Mouse (Mus musculus): Measurements from ENCODE around the gene Spaca5. TPM values are rescaled to one million over a fixed set of nuclear protein-coding genes. Genes with fewer than 3 reads are reported as not detected.

Spaca5 gene
- not detected in 2 replicates for polyA plus RNA-seq (2014; fragmentation: Nextera tagmentation; extraction: Ambion mirVana)

GRCm38 (mm10) chrX:21068106-21068505, at the start of gene Spaca5:
Spaca5 (plus strand) TSS chrX:21068406.
- H3K9ac ChIP-seq (ENCODE audit: low read depth, low read length) = no peak within 1 kb of the TSS
- no peak for ATAC-seq (ENCODE audit: low FRiP score, low TSS enrichment)
- no peaks in the 10 kb centered on the region for H3K36me3 ChIP-seq (ENCODE audit: control insufficient read depth, insufficient read depth, low read length)
- no peak within 1 kb of the TSS for H3K4me2 ChIP-seq (replicated peaks; ENCODE audit: low read depth, low read length)
- H3K27me3 ChIP-seq (ENCODE audit: control insufficient read depth, insufficient read depth, low read length) = no peaks in the 10 kb centered on the region
- H3K4me3 ChIP-seq (ENCODE audit: low read length) = no peak within 1 kb of the TSS
- no peaks in the 10 kb centered on the region for H3K9me3 ChIP-seq (ENCODE audit: control insufficient read depth, low read length)
- no peak within 1 kb of the TSS for H3K27ac ChIP-seq (ENCODE audit: low read depth, low read length)
- H3K4me1 ChIP-seq (ENCODE audit: control insufficient read depth, insufficient read depth, low read length) = no peaks in the 10 kb centered on the region

GRCm38 (mm10) chrX:21061460-21061859, 6.7 kb upstream of the Spaca5 start:
- peak; percentile 57; the same call in 1 of the 2 replicates for ATAC-seq (ENCODE audit: low FRiP score, low TSS enrichment)

GRCm38 (mm10) chrX:21061866-21062543, 6.2 kb upstream of the Spaca5 start, which contains the start of gene Zfp182:
Zfp182 (minus strand) TSS chrX:21062316.
- 26% methylated on average over 25 of the region's 25 CpGs for WGBS
- Histone ChIP-seq H3K4me1 (ENCODE audit: control insufficient read depth, insufficient read depth, low read length) (no peaks in the 10 kb centered on the region), H3K9me3 (ENCODE audit: control insufficient read depth, low read length) (no peaks in the 10 kb centered on the region), H3K27ac (ENCODE audit: low read depth, low read length) (no peak within 1 kb of the TSS), H3K4me2 (replicated peaks; ENCODE audit: low read depth, low read length) (peak within 1 kb of the TSS; percentile 38), H3K9ac (ENCODE audit: low read depth, low read length) (peak within 1 kb of the TSS; percentile 51; the same call in 1 of the 2 replicates), H3K36me3 (ENCODE audit: control insufficient read depth, insufficient read depth, low read length) (no peaks in the 10 kb centered on the region), H3K4me3 (ENCODE audit: low read length) (peak within 1 kb of the TSS; percentile 50), H3K27me3 (ENCODE audit: control insufficient read depth, insufficient read depth, low read length) (no peaks in the 10 kb centered on the region)
- peak; percentile 99 for ATAC-seq (ENCODE audit: low FRiP score, low TSS enrichment)

More at GRCm38 (mm10) chrX:21061460-21061859, 6.7 kb upstream of the Spaca5 start:
- peak overlapping the region; percentile 50 for H3K4me3 ChIP-seq (ENCODE audit: low read length)
- H3K27me3 ChIP-seq (ENCODE audit: control insufficient read depth, insufficient read depth, low read length) = no peaks in the 10 kb centered on the region
- no peaks in the 10 kb centered on the region for H3K4me1 ChIP-seq (ENCODE audit: control insufficient read depth, insufficient read depth, low read length)
- H3K36me3 ChIP-seq (ENCODE audit: control insufficient read depth, insufficient read depth, low read length) = no peaks in the 10 kb centered on the region
- H3K4me2 ChIP-seq (replicated peaks; ENCODE audit: low read depth, low read length) = peak overlapping the region; percentile 38
- 30% methylated on average over 9 of the region's 9 CpGs for WGBS
- no peak overlapping the region for H3K27ac ChIP-seq (ENCODE audit: low read depth, low read length)
- peak overlapping the region; percentile 51; the same call in 1 of the 2 replicates for H3K9ac ChIP-seq (ENCODE audit: low read depth, low read length)
- H3K9me3 ChIP-seq (ENCODE audit: control insufficient read depth, low read length) = no peaks in the 10 kb centered on the region

- Histone ChIP-seq H3K4me2 (replicated peaks; ENCODE audit: low read depth, low read length) (peak overlapping the region; percentile 31; the same call in 1 of the 2 replicates), H3K27ac (ENCODE audit: low read depth, low read length) (no peak overlapping the region)
- ATAC-seq (ENCODE audit: low FRiP score, low TSS enrichment) = no peak; the same call in 1 of the 2 replicates
Observed at GRCm38 (mm10) chrX:21062544-21062890, 5.7 kb upstream of the Spaca5 start.

GRCm38 (mm10) chrX:21088645-21088982, 20.4 kb downstream of the Spaca5 start:
- peak; percentile 32; the same call in 1 of the 2 replicates for ATAC-seq (ENCODE audit: low FRiP score, low TSS enrichment)
- peak overlapping the region; percentile 42; the same call in 1 of the 2 replicates for H3K9ac ChIP-seq (ENCODE audit: low read depth, low read length)
- H3K27me3 ChIP-seq (ENCODE audit: control insufficient read depth, insufficient read depth, low read length) = no peaks in the 10 kb centered on the region
- 41% methylated on average over 6 of the region's 6 CpGs for WGBS
- H3K9me3 ChIP-seq (ENCODE audit: control insufficient read depth, low read length) = no peaks in the 10 kb centered on the region
- H3K4me2 ChIP-seq (replicated peaks; ENCODE audit: low read depth, low read length) = peak overlapping the region; percentile 46
- no peak overlapping the region for H3K27ac ChIP-seq (ENCODE audit: low read depth, low read length)
- no peaks in the 10 kb centered on the region for H3K36me3 ChIP-seq (ENCODE audit: control insufficient read depth, insufficient read depth, low read length)
- peak overlapping the region; percentile 44 for H3K4me3 ChIP-seq (ENCODE audit: low read length)
- H3K4me1 ChIP-seq (ENCODE audit: control insufficient read depth, insufficient read depth, low read length) = no peaks in the 10 kb centered on the region

More at GRCm38 (mm10) chrX:21062544-21062890, 5.7 kb upstream of the Spaca5 start:
- Histone ChIP-seq H3K9me3 (ENCODE audit: control insufficient read depth, low read length) (no peaks in the 10 kb centered on the region), H3K4me3 (ENCODE audit: low read length) (peak overlapping the region; percentile 50; the same call in 1 of the 2 replicates), H3K4me1 (ENCODE audit: control insufficient read depth, insufficient read depth, low read length) (no peaks in the 10 kb centered on the region), H3K9ac (ENCODE audit: low read depth, low read length) (no peak overlapping the region), H3K27me3 (ENCODE audit: control insufficient read depth, insufficient read depth, low read length) (no peaks in the 10 kb centered on the region), H3K36me3 (ENCODE audit: control insufficient read depth, insufficient read depth, low read length) (no peaks in the 10 kb centered on the region)
- 73% methylated on average over 3 of the region's 3 CpGs for WGBS

GRCm38 (mm10) chrX:21088983-21089866, 21.0 kb downstream of the Spaca5 start, which contains the start of gene Zfp300:
Zfp300 (minus strand) TSS chrX:21089527.
- Histone ChIP-seq H3K4me2 (replicated peaks; ENCODE audit: low read depth, low read length) (peak within 1 kb of the TSS; percentile 46), H3K9ac (ENCODE audit: low read depth, low read length) (peak within 1 kb of the TSS; percentile 42), H3K4me3 (ENCODE audit: low read length) (peak within 1 kb of the TSS; percentile 44), H3K36me3 (ENCODE audit: control insufficient read depth, insufficient read depth, low read length) (no peaks in the 10 kb centered on the region), H3K27ac (ENCODE audit: low read depth, low read length) (peak within 1 kb of the TSS; percentile 47; the same call in 1 of the 2 replicates), H3K27me3 (ENCODE audit: control insufficient read depth, insufficient read depth, low read length) (no peaks in the 10 kb centered on the region), H3K4me1 (ENCODE audit: control insufficient read depth, insufficient read depth, low read length) (no peaks in the 10 kb centered on the region), H3K9me3 (ENCODE audit: control insufficient read depth, low read length) (no peaks in the 10 kb centered on the region)
- WGBS = 25% methylated on average over 27 of the region's 27 CpGs
- peak; percentile 89 for ATAC-seq (ENCODE audit: low FRiP score, low TSS enrichment)

GRCm38 (mm10) chrX:21089867-21090239, 21.6 kb downstream of the Spaca5 start:
- Histone ChIP-seq H3K4me1 (ENCODE audit: control insufficient read depth, insufficient read depth, low read length) (no peaks in the 10 kb centered on the region), H3K9me3 (ENCODE audit: control insufficient read depth, low read length) (no peaks in the 10 kb centered on the region), H3K4me3 (ENCODE audit: low read length) (peak overlapping the region; percentile 44; the same call in 1 of the 2 replicates), H3K36me3 (ENCODE audit: control insufficient read depth, insufficient read depth, low read length) (no peaks in the 10 kb centered on the region), H3K27me3 (ENCODE audit: control insufficient read depth, insufficient read depth, low read length) (no peaks in the 10 kb centered on the region), H3K9ac (ENCODE audit: low read depth, low read length) (no peak overlapping the region), H3K27ac (ENCODE audit: low read depth, low read length) (no peak overlapping the region), H3K4me2 (replicated peaks; ENCODE audit: low read depth, low read length) (peak overlapping the region; percentile 46)
- 0 out of 2 replicates have a peak, but pooled peaks have one; percentile 9 for ATAC-seq (ENCODE audit: low FRiP score, low TSS enrichment)
- WGBS = 52% methylated on average over 7 of the region's 7 CpGs

- Histone ChIP-seq H3K36me3 (ENCODE audit: control insufficient read depth, insufficient read depth, low read length) (no peaks in the 10 kb centered on the region), H3K9me3 (ENCODE audit: control insufficient read depth, low read length) (no peaks in the 10 kb centered on the region), H3K27me3 (ENCODE audit: control insufficient read depth, insufficient read depth, low read length) (no peaks in the 10 kb centered on the region), H3K4me1 (ENCODE audit: control insufficient read depth, insufficient read depth, low read length) (no peaks in the 10 kb centered on the region), H3K27ac (ENCODE audit: low read depth, low read length) (no peak within 1 kb of the TSS), H3K9ac (ENCODE audit: low read depth, low read length) (no peak within 1 kb of the TSS), H3K4me2 (replicated peaks; ENCODE audit: low read depth, low read length) (no peak within 1 kb of the TSS), H3K4me3 (ENCODE audit: low read length) (no peak within 1 kb of the TSS)
- no peak for ATAC-seq (ENCODE audit: low FRiP score, low TSS enrichment)
- WGBS = 85% methylated on average over 4 of the region's 4 CpGs
Observed at GRCm38 (mm10) chrX:21115520-21115919, 47.3 kb downstream of the Spaca5 start, which contains the start of gene Ssxa1. Ssxa1 (plus strand) TSS chrX:21115820.
